Mouse (Mus musculus): Measurements from ENCODE around the gene Trim29. TPM values are rescaled to one million over a fixed set of nuclear protein-coding genes. Genes with fewer than 3 reads are reported as not detected.

Gene Trim29
- not detected in 2 replicates for total RNA-seq (2014; fragmentation: Nextera tagmentation)
- not detected in 2 replicates for total RNA-seq (2017)

GRCm38 (mm10) chr9:43310538-43310937 is at the start of gene Trim29:
Gene Trim29, plus strand, starts transcription at chr9:43310848.
- ATAC-seq (replicated peaks; ENCODE audit: low FRiP score, low TSS enrichment, poor library complexity, severe bottlenecking): no peak

- ATAC-seq (replicated peaks; ENCODE audit: low FRiP score, low TSS enrichment, poor library complexity, severe bottlenecking): no peak
Measured at GRCm38 (mm10) chr9:43261124-43261907, 49.3 kb upstream of the Trim29 start.

GRCm38 (mm10) chr9:43261941-43262340 is 48.7 kb upstream of the Trim29 start:
- ATAC-seq (replicated peaks; ENCODE audit: low FRiP score, low TSS enrichment, poor library complexity, severe bottlenecking): no peak

GRCm38 (mm10) chr9:43262390-43262789 is 48.3 kb upstream of the Trim29 start:
- ATAC-seq (replicated peaks; ENCODE audit: low FRiP score, low TSS enrichment, poor library complexity, severe bottlenecking): no peak

- ATAC-seq (replicated peaks; ENCODE audit: low FRiP score, low TSS enrichment, poor library complexity, severe bottlenecking): no peak
Measured at GRCm38 (mm10) chr9:43262811-43263550, 47.7 kb upstream of the Trim29 start.

GRCm38 (mm10) chr9:43263946-43264451 is 46.6 kb upstream of the Trim29 start:
- no peak for ATAC-seq (replicated peaks; ENCODE audit: low FRiP score, low TSS enrichment, poor library complexity, severe bottlenecking)

GRCm38 (mm10) chr9:43265194-43265593 is 45.5 kb upstream of the Trim29 start:
- ATAC-seq (replicated peaks; ENCODE audit: low FRiP score, low TSS enrichment, poor library complexity, severe bottlenecking): no peak

GRCm38 (mm10) chr9:43267357-43267756 is 43.3 kb upstream of the Trim29 start:
- ATAC-seq (replicated peaks; ENCODE audit: low FRiP score, low TSS enrichment, poor library complexity, severe bottlenecking): peak; percentile 85

- ATAC-seq (replicated peaks; ENCODE audit: low FRiP score, low TSS enrichment, poor library complexity, severe bottlenecking): no peak
Measured at GRCm38 (mm10) chr9:43269166-43269565, 41.5 kb upstream of the Trim29 start.

- ATAC-seq (replicated peaks; ENCODE audit: low FRiP score, low TSS enrichment, poor library complexity, severe bottlenecking): no peak
Measured at GRCm38 (mm10) chr9:43270723-43271252, 39.9 kb upstream of the Trim29 start.

GRCm38 (mm10) chr9:43271761-43272518 is 38.7 kb upstream of the Trim29 start:
- ATAC-seq (replicated peaks; ENCODE audit: low FRiP score, low TSS enrichment, poor library complexity, severe bottlenecking): no peak

- no peak for ATAC-seq (replicated peaks; ENCODE audit: low FRiP score, low TSS enrichment, poor library complexity, severe bottlenecking)
Measured at GRCm38 (mm10) chr9:43273735-43274134, 36.9 kb upstream of the Trim29 start.

GRCm38 (mm10) chr9:43284284-43284683 is 26.4 kb upstream of the Trim29 start:
- peak; percentile 85 for ATAC-seq (replicated peaks; ENCODE audit: low FRiP score, low TSS enrichment, poor library complexity, severe bottlenecking)

- no peak for ATAC-seq (replicated peaks; ENCODE audit: low FRiP score, low TSS enrichment, poor library complexity, severe bottlenecking)
Measured at GRCm38 (mm10) chr9:43285281-43285680, 25.4 kb upstream of the Trim29 start.

GRCm38 (mm10) chr9:43286870-43287269 is 23.8 kb upstream of the Trim29 start:
- peak; percentile 47 for ATAC-seq (replicated peaks; ENCODE audit: low FRiP score, low TSS enrichment, poor library complexity, severe bottlenecking)

- ATAC-seq (replicated peaks; ENCODE audit: low FRiP score, low TSS enrichment, poor library complexity, severe bottlenecking): no peak
Measured at GRCm38 (mm10) chr9:43293058-43293457, 17.6 kb upstream of the Trim29 start.

- ATAC-seq (replicated peaks; ENCODE audit: low FRiP score, low TSS enrichment, poor library complexity, severe bottlenecking): no peak
Measured at GRCm38 (mm10) chr9:43300394-43300793, 10.3 kb upstream of the Trim29 start.

- no peak for ATAC-seq (replicated peaks; ENCODE audit: low FRiP score, low TSS enrichment, poor library complexity, severe bottlenecking)
Measured at GRCm38 (mm10) chr9:43302989-43303388, 7.7 kb upstream of the Trim29 start.

GRCm38 (mm10) chr9:43305882-43306281 is 4.8 kb upstream of the Trim29 start:
- ATAC-seq (replicated peaks; ENCODE audit: low FRiP score, low TSS enrichment, poor library complexity, severe bottlenecking): no peak
